Comparison of ENCODE assay signal across 8 mouse cellular contexts in genomic region chr13:60267557-60267956, GRCm38 (mm10).
DNase-seq lines count a peak whose midpoint lies in the region; ATAC-seq and TF ChIP-seq lines count a peak whose summit lies in the region.
"Had no signal": no experiment of that assay in that cellular context is flagged by ENCODE, and none has a peak within 500 bp of the region (broad histone marks: within the 10 kb centered on the region; RNA-seq: fewer than 3 reads in every experiment).

No protein-coding gene starts in this region.

- peaks cover 3% of the 10 kb centered on the region; the same call in 1 of the 2 replicates for H3K4me1 ChIP-seq in lung, embryonic 16.5 days (replicated peaks; ENCODE audit: control insufficient read depth, insufficient read depth, low read length)
- H3K4me1 ChIP-seq: liver, embryonic 13.5 days had no signal

- H3K4me3 ChIP-seq in gastrocnemius, adult 2 months, result peak overlapping the region; percentile 53
- H3K4me3 ChIP-seq in lung, embryonic 16.5 days (ENCODE audit: low read length), result no peak overlapping the region
- H3K4me3 ChIP-seq: liver, embryonic 13.5 days had no signal

- peak overlapping the region; percentile 68 for H3K27ac ChIP-seq in gastrocnemius, adult 2 months
- H3K27ac ChIP-seq in lung, embryonic 16.5 days (ENCODE audit: low read length), result no peak overlapping the region
- H3K27ac ChIP-seq: liver, embryonic 13.5 days had no signal

- intact Hi-C loops in gastrocnemius, adult 2 months (cut with DNase I), result no loop called here

- WGBS in lung, embryonic 16.5 days, result 14% methylated on average over 12 of the region's 12 CpGs

- ATAC-seq in lung, embryonic 16.5 days (ENCODE audit: low read depth), result peak; percentile 81

- H3K9me3 ChIP-seq in lung, embryonic 16.5 days (ENCODE audit: control insufficient read depth, low read length), result no peaks in the 10 kb centered on the region

- H3K4me2 ChIP-seq in lung, embryonic 16.5 days (ENCODE audit: low read depth, low read length), result peak overlapping the region; percentile 12; the same call in 1 of the 2 replicates
- H3K4me2 ChIP-seq: liver, embryonic 13.5 days had no signal

- H3K9ac ChIP-seq in lung, embryonic 16.5 days (ENCODE audit: low read length), result no peak overlapping the region
- H3K9ac ChIP-seq: liver, embryonic 13.5 days had no signal

- H3K36me3 ChIP-seq in lung, embryonic 16.5 days (ENCODE audit: control insufficient read depth, insufficient read depth, low read length), result no peaks in the 10 kb centered on the region
- H3K36me3 ChIP-seq: liver, embryonic 13.5 days had no signal

- TF ChIP-seq CTCF in gastrocnemius, adult 2 months (IDR thresholded peaks at IDR 0.05), result no peak

- peak; percentile 57 for DNase-seq in ovary, adult 18-20 months (ENCODE audit: low spot score)
- DNase-seq in ovary, postnatal 10 days (ENCODE audit: low spot score), result no peak
- DNase-seq in gastrocnemius, adult 2 months, result peak; percentile 51
- DNase-seq in kidney, adult 18-20 months, result peak; percentile 45
- DNase-seq in T-cell, adult 2 months (ENCODE audit: low spot score), result no peak
- no peak for DNase-seq in cerebellum, adult 11-12 months
- DNase-seq: liver, embryonic 13.5 days had no signal

- no peaks in the 10 kb centered on the region for H3K27me3 ChIP-seq in lung, embryonic 16.5 days (ENCODE audit: control insufficient read depth, insufficient read depth, low read depth, low read length)
- H3K27me3 ChIP-seq: liver, embryonic 13.5 days had no signal

Comparison
In these comparisons a context has a peak if more than half of its experiments do, and no peak if none do; other contexts are left out.
1. DNase-seq: peak in ovary, adult 18-20 months (single experiment), gastrocnemius, adult 2 months (single experiment) and kidney, adult 18-20 months (single experiment); none in ovary, postnatal 10 days (single experiment), T-cell, adult 2 months (single experiment) and cerebellum, adult 11-12 months (single experiment).